Mouse (Mus musculus) myocyte (in vitro differentiated cells): ENCODE results near the gene Dzip1l.

Experiments
- CEBPB ChIP-seq: IDR thresholded peaks from 2 replicates; pipeline ENCODE4 v1.6.1; 2011; ENCODE audit warnings: mild to moderate bottlenecking, moderate library complexity; ENCODE audit not compliant: poor library complexity, insufficient read depth, severe bottlenecking
- E2F4 ChIP-seq: IDR thresholded peaks from one replicate; pipeline ENCODE4 v1.6.1; 2011; ENCODE audit warnings: mild to moderate bottlenecking, control low read depth, moderate library complexity; ENCODE audit not compliant: insufficient read depth
- MAX ChIP-seq: IDR thresholded peaks from one replicate; pipeline ENCODE4 v1.6.1; 2011; ENCODE audit warnings: low read depth, mild to moderate bottlenecking, control low read depth
- POLR2A ChIP-seq: IDR thresholded peaks from one replicate; pipeline ENCODE4 v1.6.1; 2011; ENCODE audit warnings: low read depth, mild to moderate bottlenecking, control low read depth, moderate library complexity; ENCODE audit not compliant: insufficient read length
- POLR2AphosphoS2 ChIP-seq: IDR thresholded peaks from one replicate; pipeline ENCODE4 v1.6.1; 2011; ENCODE audit warnings: low read depth, control low read depth; ENCODE audit not compliant: insufficient read length
- SRF ChIP-seq: IDR thresholded peaks from one replicate; pipeline ENCODE4 v1.6.1; 2011; ENCODE audit warnings: low read depth; ENCODE audit not compliant: control insufficient read depth, insufficient read length
- TCF12 ChIP-seq: IDR thresholded peaks from one replicate; pipeline ENCODE4 v1.6.1; 2011; ENCODE audit warnings: mild to moderate bottlenecking, control low read depth; ENCODE audit not compliant: poor library complexity, insufficient read depth, severe bottlenecking
- USF1 ChIP-seq: IDR thresholded peaks from one replicate; pipeline ENCODE4 v1.6.1; 2011; ENCODE audit warnings: low read depth, mild to moderate bottlenecking, control low read depth, moderate library complexity

GRCm38 (mm10) chr9:99685061-99685521 lies 55.8 kb downstream of the Dzip1l start:
- TF ChIP-seq SRF (no peak), POLR2AphosphoS2 (no peak), CEBPB (no peak), POLR2A (no peak), MAX (no peak), E2F4 (no peak), USF1 (no peak), TCF12 (no peak)
